Mouse (Mus musculus) lung, postnatal 0 days (tissue): ENCODE results near the gene Amotl2.

Experiments
- CTCF ChIP-seq: IDR thresholded peaks from 2 replicates; pipeline ENCODE4 v1.5.1; 2016; ENCODE audit warnings: antibody characterized with exemption, mild to moderate bottlenecking
- EP300 ChIP-seq: IDR thresholded peaks from 2 replicates; pipeline ENCODE4 v1.6.1; 2016; ENCODE audit warnings: antibody characterized with exemption, mild to moderate bottlenecking, control low read depth

DNA sequence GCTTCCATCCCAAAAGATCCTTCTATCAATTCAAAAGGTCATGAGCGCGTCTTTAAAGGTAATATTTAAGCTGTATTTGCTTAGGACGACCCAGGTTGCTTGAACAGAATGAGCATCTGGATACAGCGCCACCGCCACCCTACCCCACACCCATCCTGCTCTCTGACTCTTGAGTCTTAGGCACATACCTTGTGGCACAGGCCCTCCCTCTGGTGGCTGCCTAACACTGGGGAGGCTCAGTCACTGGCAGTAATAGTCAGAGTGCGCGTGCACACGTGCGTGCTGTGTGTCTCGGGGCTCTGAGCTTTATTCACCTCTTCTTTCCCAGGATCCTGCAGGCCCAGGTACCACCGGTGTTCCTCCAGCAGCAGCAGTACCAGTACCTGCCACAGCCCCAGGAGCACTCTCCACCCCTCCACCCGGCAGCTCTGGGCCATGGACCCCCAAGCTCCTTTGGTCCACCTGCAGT, 6.8 kb downstream of the Amotl2 start:
- peak; percentile 56 for TF ChIP-seq CTCF
- no peak for TF ChIP-seq EP300
